Mouse (Mus musculus): ENCODE data around the gene Setd1a. TPM values are rescaled to one million over a fixed set of nuclear protein-coding genes. Genes with fewer than 3 reads are reported as not detected.
A peak's percentile ranks its signal among the peaks of the same experiment; 100 is the strongest.
"Not testable (repeated sequence)": the region's sequence is repeated elsewhere in the genome, so short reads cannot be mapped to it uniquely, and the experiment has no call there.

Gene Setd1a
- total RNA-seq, 2 experiments from 2014 or later = 13.0 to 21.3 TPM

- intact Hi-C loops (cut with DNase I) = no loop called here
These were observed 12.8 kb upstream of the Setd1a start for GRCm38 (mm10) chr7:127763642-127764041.

GRCm38 (mm10) chr7:127765756-127766155 lies 10.7 kb upstream of the Setd1a start:
- DNase-seq = no peak
- intact Hi-C loops (cut with DNase I) = no loop called here

More at GRCm38 (mm10) chr7:127763642-127764041, 12.8 kb upstream of the Setd1a start:
- no peak for DNase-seq

- intact Hi-C loops (cut with DNase I) = no loop called here
- no peak for DNase-seq
These were observed 9.4 kb upstream of the Setd1a start for GRCm38 (mm10) chr7:127766851-127767609.

GRCm38 (mm10) chr7:127767671-127768345 lies 8.7 kb upstream of the Setd1a start:
- intact Hi-C loops (cut with DNase I) = no loop called here
- no peak for DNase-seq

GRCm38 (mm10) chr7:127768346-127768996 lies 8.0 kb upstream of the Setd1a start:
- intact Hi-C loops (cut with DNase I) = no loop called here
- no peak for DNase-seq

- DNase-seq = peak; percentile 91
- intact Hi-C loops (cut with DNase I) = no loop called here
These were observed 7.4 kb upstream of the Setd1a start for GRCm38 (mm10) chr7:127768997-127769593.

- intact Hi-C loops (cut with DNase I) = no loop called here
- peak; percentile 82 to 90 for DNase-seq
These were observed 6.8 kb upstream of the Setd1a start, which contains the start of gene Orai3 for GRCm38 (mm10) chr7:127769651-127770038. TSS of gene Orai3 (plus strand) at chr7:127769815.

GRCm38 (mm10) chr7:127770039-127770905 lies 6.2 kb upstream of the Setd1a start:
- DNase-seq = no peak
- intact Hi-C loops (cut with DNase I) = no loop called here

GRCm38 (mm10) chr7:127771262-127771661 lies 5.2 kb upstream of the Setd1a start:
- DNase-seq = no peak
- intact Hi-C loops (cut with DNase I) = no loop called here

GRCm38 (mm10) chr7:127772080-127772479 lies 4.4 kb upstream of the Setd1a start:
- DNase-seq = no peak
- intact Hi-C loops (cut with DNase I) = no loop called here

- no peak for DNase-seq
- intact Hi-C loops (cut with DNase I) = no loop called here
These were observed 3.9 kb upstream of the Setd1a start for GRCm38 (mm10) chr7:127772557-127772956.

GRCm38 (mm10) chr7:127773664-127774384 lies 2.6 kb upstream of the Setd1a start:
- intact Hi-C loops (cut with DNase I) = no loop called here
- peak; percentile 57 to 67 for DNase-seq

- intact Hi-C loops (cut with DNase I); DNase-seq: not testable (repeated sequence)
These were observed 633 bp upstream of the Setd1a start for GRCm38 (mm10) chr7:127775837-127776236.

- intact Hi-C loops (cut with DNase I) = no loop called here
- DNase-seq = peak; percentile 96
These were observed 506 bp downstream of the Setd1a start for GRCm38 (mm10) chr7:127776878-127777473.

- intact Hi-C loops (cut with DNase I) = no loop called here
- DNase-seq = no peak
These were observed 1.2 kb downstream of the Setd1a start for GRCm38 (mm10) chr7:127777474-127778266.

GRCm38 (mm10) chr7:127778350-127778749 lies 1.9 kb downstream of the Setd1a start:
- intact Hi-C loops (cut with DNase I) = no loop called here

GRCm38 (mm10) chr7:127785308-127785707 lies 8.8 kb downstream of the Setd1a start, which contains the start of gene Gm49388:
TSS of gene Gm49388 (plus strand) at chr7:127785608.
- intact Hi-C loops (cut with DNase I) = no loop called here
- DNase-seq = no peak

More at GRCm38 (mm10) chr7:127778350-127778749, 1.9 kb downstream of the Setd1a start:
- DNase-seq = no peak

All from gastrocnemius, postnatal 36 days (tissue).